ENCODE assay signal across 8 mouse cellular contexts in the genomic region with DNA sequence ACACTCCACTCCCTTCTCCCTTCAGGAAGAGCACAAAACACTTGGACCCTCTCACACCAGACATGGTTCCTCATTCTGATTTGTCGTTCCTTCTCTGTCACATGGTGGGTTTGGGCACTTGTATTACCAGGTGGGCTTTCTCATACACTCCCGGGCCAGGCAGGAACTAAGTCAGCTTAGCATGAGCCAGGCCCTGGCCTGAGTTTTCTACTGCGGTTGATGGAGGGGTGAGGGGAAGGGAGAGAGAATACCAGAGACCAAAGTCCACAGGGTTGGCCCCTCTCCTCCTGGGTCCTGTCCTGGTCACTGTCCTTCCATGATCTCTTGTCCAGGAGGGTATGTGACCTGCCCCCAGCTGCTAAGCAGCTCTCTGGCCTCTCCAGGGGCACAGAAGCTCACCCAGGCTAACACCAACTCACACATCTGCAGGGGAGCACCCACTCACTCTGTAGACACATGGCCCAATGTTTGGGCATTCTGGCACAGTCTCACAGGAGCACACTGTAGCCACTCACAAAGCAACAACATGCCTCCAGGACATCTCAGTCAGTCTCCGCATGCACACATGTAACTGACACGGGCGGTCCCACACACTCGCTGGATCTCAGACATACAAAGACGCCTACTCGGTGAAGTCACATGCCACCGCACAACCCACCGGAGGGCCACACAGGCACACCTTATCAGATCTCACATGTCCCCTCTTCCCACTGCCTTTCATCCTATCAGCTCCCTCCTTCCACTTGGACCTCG. TPM values are rescaled to one million over a fixed set of nuclear protein-coding genes. Genes with fewer than 3 reads are reported as not detected.
DNase-seq lines count a peak whose midpoint lies in the region; ATAC-seq and TF ChIP-seq lines count a peak whose summit lies in the region.

No protein-coding gene starts in this region.

- no peaks in the 10 kb centered on the region for H3K27me3 ChIP-seq in lung, postnatal 0 days (replicated peaks; ENCODE audit: insufficient read depth, low read length)
- peaks cover 5% of the 10 kb centered on the region for H3K27me3 ChIP-seq in midbrain, embryonic 12.5 days

- H3K27ac ChIP-seq in lung, postnatal 0 days (ENCODE audit: low read length) = peak overlapping the region; percentile 100
- peak overlapping the region; percentile 100 for H3K27ac ChIP-seq in midbrain, embryonic 12.5 days (replicated peaks)

- no peak for TF ChIP-seq EP300 in lung, postnatal 0 days (IDR thresholded peaks at IDR 0.05)

- H3K36me3 ChIP-seq in lung, postnatal 0 days (ENCODE audit: insufficient read depth, low read length) = peaks cover 9% of the 10 kb centered on the region; the same call in 1 of the 2 replicates
- H3K36me3 ChIP-seq in midbrain, embryonic 12.5 days = peaks cover 28% of the 10 kb centered on the region

- H3K4me2 ChIP-seq in lung, postnatal 0 days (replicated peaks; ENCODE audit: low read depth, low read length) = peak overlapping the region; percentile 94
- H3K4me2 ChIP-seq in midbrain, embryonic 12.5 days (replicated peaks) = peak overlapping the region; percentile 98

- WGBS in lung, postnatal 0 days = 5% methylated on average over 12 of the region's 12 CpGs
- 3% methylated on average over 12 of the region's 12 CpGs for WGBS in midbrain, embryonic 12.5 days

- intact Hi-C loops in heart, postnatal 36 days (cut with DNase I) = loop anchor here (10.0 kb wide), 1 partner anchor 439 kb away; no protein-coding TSS in a partner anchor

- no peak for ATAC-seq in lung, postnatal 0 days
- no peak for ATAC-seq in midbrain, embryonic 12.5 days (ENCODE audit: low FRiP score, low read depth)

- TF ChIP-seq CTCF in lung, postnatal 0 days (IDR thresholded peaks at IDR 0.05) = no peak

- peak overlapping the region; percentile 98 for H3K9ac ChIP-seq in lung, postnatal 0 days (replicated peaks; ENCODE audit: low read depth)
- peak overlapping the region; percentile 99 for H3K9ac ChIP-seq in midbrain, embryonic 12.5 days (replicated peaks)

- peak overlapping the region; percentile 97 for H3K4me3 ChIP-seq in lung, postnatal 0 days (ENCODE audit: low read depth, low read length)
- H3K4me3 ChIP-seq in midbrain, embryonic 12.5 days = peak overlapping the region; percentile 99

- H3K4me1 ChIP-seq in lung, postnatal 0 days (ENCODE audit: insufficient read depth, low read depth, low read length) = peaks cover 19% of the 10 kb centered on the region; the same call in 1 of the 2 replicates
- peaks cover 61% of the 10 kb centered on the region for H3K4me1 ChIP-seq in midbrain, embryonic 12.5 days

- no peak for DNase-seq in lung, postnatal 0 days (ENCODE audit: low spot score)
- no peak for DNase-seq in lung, postnatal 10 days
- DNase-seq in embryo, embryonic 11 days = peak; percentile 54
- peak; percentile 19 to 27 for DNase-seq in heart, postnatal 36 days
- DNase-seq in layer of hippocampus, adult 9-11 months = peak; percentile 88
- peak; percentile 44 to 60 for DNase-seq in thymus, postnatal 36 days
- no peak for DNase-seq in ovary, postnatal 14 days (ENCODE audit: low spot score)

- H3K9me3 ChIP-seq in lung, postnatal 0 days (ENCODE audit: low read length) = no peaks in the 10 kb centered on the region
- H3K9me3 ChIP-seq in midbrain, embryonic 12.5 days = no peaks in the 10 kb centered on the region

RNA-seq across cellular contexts. Expression of gene Ptms, which starts 3.8 kb away (rescaled TPM):
- 533 and 563 TPM in 2 replicates for polyA plus RNA-seq in lung, postnatal 0 days (2015; fragmentation: Nextera tagmentation; extraction: Ambion mirVana)
- total RNA-seq in heart, postnatal 36 days (2021) = 100 to 1,000 TPM; 192 to 194 TPM
- 525 and 672 TPM in 2 replicates for polyA plus RNA-seq in midbrain, embryonic 12.5 days (2016; fragmentation: Nextera tagmentation; extraction: Ambion mirVana)

RNA-seq across cellular contexts. Expression of gene Lag3, which starts 4.6 kb away (rescaled TPM):
- 2.3 TPM in 2 replicates for polyA plus RNA-seq in lung, postnatal 0 days (2015; fragmentation: Nextera tagmentation; extraction: Ambion mirVana)
- under 1 TPM; 0.19 to 0.43 TPM for total RNA-seq in heart, postnatal 36 days (2021)
- 1.9 and 3.1 TPM in 2 replicates for polyA plus RNA-seq in midbrain, embryonic 12.5 days (2016; fragmentation: Nextera tagmentation; extraction: Ambion mirVana)

RNA-seq across cellular contexts. Expression of gene Mlf2, which starts 15.1 kb away (rescaled TPM):
- polyA plus RNA-seq in lung, postnatal 0 days (2015; fragmentation: Nextera tagmentation; extraction: Ambion mirVana) = 289 and 300 TPM in 2 replicates
- total RNA-seq in heart, postnatal 36 days (2021) = 100 to 1,000 TPM; 195 to 197 TPM
- polyA plus RNA-seq in midbrain, embryonic 12.5 days (2016; fragmentation: Nextera tagmentation; extraction: Ambion mirVana) = 452 and 459 TPM in 2 replicates

RNA-seq across cellular contexts. Expression of gene Cd4, which starts 28.1 kb away (rescaled TPM):
- 0.07 and 0.10 TPM in 2 replicates for polyA plus RNA-seq in lung, postnatal 0 days (2015; fragmentation: Nextera tagmentation; extraction: Ambion mirVana)
- total RNA-seq in heart, postnatal 36 days (2021) = under 1 TPM; 0.72 to 0.76 TPM
- polyA plus RNA-seq in midbrain, embryonic 12.5 days (2016; fragmentation: Nextera tagmentation; extraction: Ambion mirVana) = 0.20 TPM in 1 of 2 replicates, not detected in the other

RNA-seq across cellular contexts. Expression of gene Cops7a, which starts 49.2 kb away (rescaled TPM):
- polyA plus RNA-seq in lung, postnatal 0 days (2015; fragmentation: Nextera tagmentation; extraction: Ambion mirVana) = 112 and 118 TPM in 2 replicates
- 10 to 100 TPM; 93.6 to 98.8 TPM for total RNA-seq in heart, postnatal 36 days (2021)
- polyA plus RNA-seq in midbrain, embryonic 12.5 days (2016; fragmentation: Nextera tagmentation; extraction: Ambion mirVana) = 100 and 105 TPM in 2 replicates

Comparison
In these comparisons a context has a peak if more than half of its experiments do, and no peak if none do; other contexts are left out.
1. DNase-seq: peak in embryo, embryonic 11 days (single experiment), heart, postnatal 36 days (2 of 2), layer of hippocampus, adult 9-11 months (single experiment) and thymus, postnatal 36 days (2 of 2); none in lung, postnatal 0 days (single experiment), lung, postnatal 10 days (single experiment) and ovary, postnatal 14 days (single experiment).